Mouse (Mus musculus) thymus, adult 2 months (tissue): Measurements from ENCODE around the gene Dlx3. TPM values are rescaled to one million over a fixed set of nuclear protein-coding genes. Genes with fewer than 3 reads are reported as not detected.

Source experiments
- DNase-seq: peaks from one replicate; pipeline ENCODE4 v3.0.0; 2021
- H3K27ac ChIP-seq: fragments of 200-500 bp; 2 replicates; pipeline ENCODE4 v1.5.1; 2012; ENCODE audit warnings: low read length, control low read depth; ENCODE audit not compliant: control insufficient read depth, insufficient read depth
- H3K27me3 ChIP-seq: fragments of 200-500 bp; 2 replicates; pipeline ENCODE4 v1.6.1; 2012; ENCODE audit warnings: mild to moderate bottlenecking, low read length, moderate library complexity, mixed read lengths; ENCODE audit not compliant: control insufficient read depth, insufficient read depth
- H3K36me3 ChIP-seq: fragments of 200-500 bp; 2 replicates; pipeline ENCODE4 v1.6.1; 2012; ENCODE audit warnings: mild to moderate bottlenecking, low read length, moderate library complexity; ENCODE audit not compliant: control insufficient read depth, insufficient read depth
- H3K4me1 ChIP-seq: fragments of 200-500 bp; replicated peaks from 2 replicates; pipeline ENCODE4 v1.6.1; 2012; ENCODE audit warnings: low read length; ENCODE audit not compliant: control insufficient read depth, insufficient read depth
- H3K4me3 ChIP-seq: fragments of 200-500 bp; 2 replicates; pipeline ENCODE4 v1.5.1; 2012; ENCODE audit warnings: mild to moderate bottlenecking, low read length, control low read depth, moderate library complexity; ENCODE audit not compliant: control insufficient read depth, insufficient read depth
- CTCF ChIP-seq: fragments of 200-500 bp; IDR thresholded peaks from 2 replicates; pipeline ENCODE4 v1.5.1; 2012; ENCODE audit warnings: mild to moderate bottlenecking, control low read depth, low read length, moderate library complexity, borderline replicate concordance; ENCODE audit not compliant: control insufficient read depth, poor library complexity, insufficient read depth; ENCODE audit errors: extremely low read depth
- POLR2A ChIP-seq: fragments of 200-500 bp; IDR thresholded peaks from 2 replicates; pipeline ENCODE4 v1.6.1; 2012; ENCODE audit warnings: mild to moderate bottlenecking, low read length, control low read depth, moderate library complexity; ENCODE audit not compliant: control insufficient read depth, poor library complexity, insufficient read depth; ENCODE audit errors: extremely low read depth
- WGBS: fragments of 180-500 bp; shearing (Covaris S2); methylation state at CpG from one replicate; pipeline ENCODE4 v1.1.7; 2018; 5-methylcytosine and 5-hydroxymethylcytosine counted together
- polyA plus RNA-seq: library from polyadenylated mRNA; depleted of rRNA; stranded (reverse); fragments of >200 nt; gene quantifications from 2 replicates; pipeline ENCODE4 v1.2.3, GENCODE M21; 2012

Gene Dlx3
- polyA plus RNA-seq, 1 experiment: 1.0 TPM

GRCm38 (mm10) chr11:95126272-95127245 is 6.6 kb downstream of the Dlx3 start:
- Histone ChIP-seq H3K4me3 (no peak overlapping the region), H3K27me3 (peaks cover 6% of the 10 kb centered on the region; the same call in 1 of the 2 replicates), H3K27ac (no peak overlapping the region), H3K4me1 (peaks cover 6% of the 10 kb centered on the region), H3K36me3 (no peaks in the 10 kb centered on the region)
- no peak for TF ChIP-seq POLR2A
- no peak for TF ChIP-seq CTCF
- DNase-seq: no peak
- WGBS: 3% methylated on average over 20 of the region's 20 CpGs

GRCm38 (mm10) chr11:95128359-95128758 is 8.4 kb downstream of the Dlx3 start:
- Histone ChIP-seq H3K27me3 (no peaks in the 10 kb centered on the region; the same call in 1 of the 2 replicates), H3K4me1 (peaks cover 6% of the 10 kb centered on the region), H3K4me3 (no peak overlapping the region), H3K27ac (no peak overlapping the region), H3K36me3 (no peaks in the 10 kb centered on the region)
- 85% methylated on average over 11 of the region's 11 CpGs for WGBS
- TF ChIP-seq CTCF (no peak), POLR2A (no peak)
- DNase-seq: no peak

GRCm38 (mm10) chr11:95130668-95131252 is 10.8 kb downstream of the Dlx3 start:
- Histone ChIP-seq H3K4me1 (peaks cover 6% of the 10 kb centered on the region), H3K27ac (no peak overlapping the region), H3K27me3 (no peaks in the 10 kb centered on the region), H3K4me3 (no peak overlapping the region), H3K36me3 (no peaks in the 10 kb centered on the region)
- 81% methylated on average over 17 of the region's 17 CpGs for WGBS
- TF ChIP-seq CTCF (no peak), POLR2A (no peak)
- DNase-seq: no peak

- 9% methylated on average over 6 of the region's 6 CpGs for WGBS
- Histone ChIP-seq H3K4me3 (no peak overlapping the region), H3K27ac (no peak overlapping the region), H3K27me3 (no peaks in the 10 kb centered on the region), H3K36me3 (no peaks in the 10 kb centered on the region), H3K4me1 (no peaks in the 10 kb centered on the region)
- DNase-seq: no peak
- TF ChIP-seq CTCF: no peak
- TF ChIP-seq POLR2A: no peak
These were observed 13.4 kb downstream of the Dlx3 start for GRCm38 (mm10) chr11:95133321-95133720.

- H3K4me1 ChIP-seq: no peaks in the 10 kb centered on the region
- 80% methylated on average over 6 of the region's 6 CpGs for WGBS
- no peak for DNase-seq
- H3K27me3 ChIP-seq: peaks cover 9% of the 10 kb centered on the region
- TF ChIP-seq POLR2A (no peak), CTCF (no peak)
- H3K27ac ChIP-seq: no peak overlapping the region
- H3K4me3 ChIP-seq: no peak overlapping the region
- H3K36me3 ChIP-seq: no peaks in the 10 kb centered on the region
These were observed 17.4 kb downstream of the Dlx3 start for GRCm38 (mm10) chr11:95137281-95137680.

- WGBS: 89% methylated on average over 5 of the region's 5 CpGs
- peaks cover 28% of the 10 kb centered on the region for H3K27me3 ChIP-seq
These were observed 20.0 kb downstream of the Dlx3 start for GRCm38 (mm10) chr11:95139871-95140270.

More at GRCm38 (mm10) chr11:95139871-95140270, 20.0 kb downstream of the Dlx3 start:
- Histone ChIP-seq H3K27ac (no peak overlapping the region), H3K4me3 (no peak overlapping the region), H3K4me1 (peaks cover 2% of the 10 kb centered on the region; the same call in 1 of the 2 replicates), H3K36me3 (no peaks in the 10 kb centered on the region)
- TF ChIP-seq POLR2A (no peak), CTCF (no peak)
- DNase-seq: no peak
